Mouse (Mus musculus) intestine, embryonic 14.5 days (tissue): ENCODE data around the gene Gm27029. TPM values are rescaled to one million over a fixed set of nuclear protein-coding genes. Genes with fewer than 3 reads are reported as not detected.

Source experiments
- ATAC-seq: fragments of 200-750 bp; cut with Nextera tagmentation; replicated peaks from 2 replicates; pipeline ENCODE4 v1.8.0; 2017; ENCODE audit warnings: low read depth, moderate number of reproducible peaks, moderate TSS enrichment, moderate library complexity; ENCODE audit not compliant: low FRiP score, low TSS enrichment
- DNase-seq: peaks from one replicate; pipeline ENCODE4 v3.0.0-alpha.2; 2018; ENCODE audit warnings: low spot score
- H3K27ac ChIP-seq: fragments of 300-500 bp; sonication (generic); 2 replicates; pipeline ENCODE4 v1.5.1; 2014; ENCODE audit warnings: low read depth, mild to moderate bottlenecking, control low read depth
- H3K27me3 ChIP-seq: fragments of 300-500 bp; sonication (generic); replicated peaks from 2 replicates; pipeline ENCODE4 v1.6.1; 2014; ENCODE audit warnings: low read length, control low read depth; ENCODE audit not compliant: control insufficient read depth, insufficient read depth
- H3K36me3 ChIP-seq: fragments of 300-500 bp; sonication (generic); 2 replicates; pipeline ENCODE4 v1.6.1; 2014; ENCODE audit warnings: low read length, control low read depth; ENCODE audit not compliant: control insufficient read depth, insufficient read depth
- H3K4me1 ChIP-seq: fragments of 300-500 bp; sonication (generic); replicated peaks from 2 replicates; pipeline ENCODE4 v1.6.1; 2014; ENCODE audit warnings: low read length, control low read depth, mixed read lengths; ENCODE audit not compliant: control insufficient read depth, insufficient read depth
- H3K4me2 ChIP-seq: fragments of 300-500 bp; sonication (generic); 2 replicates; pipeline ENCODE4 v1.6.1; 2014; ENCODE audit warnings: low read length
- H3K4me3 ChIP-seq: fragments of 300-500 bp; sonication (generic); 2 replicates; pipeline ENCODE4 v1.5.1; 2014; ENCODE audit warnings: low read depth, low read length, control low read depth, mixed read lengths
- H3K9ac ChIP-seq: fragments of 300-500 bp; sonication (generic); 2 replicates; pipeline ENCODE4 v1.6.1; 2014; ENCODE audit warnings: mild to moderate bottlenecking, low read length
- H3K9me3 ChIP-seq: fragments of 300-500 bp; sonication (generic); 2 replicates; pipeline ENCODE4 v1.6.1; 2016; ENCODE audit warnings: low read length, control low read depth; ENCODE audit not compliant: control insufficient read depth
- whole genome bisulfite sequencing: fragments of 180-500 bp; shearing (Covaris S2); extraction: QIAGEN DNeasy Blood & Tissue Kit; methylation state at CpG from one replicate; pipeline ENCODE4 v1.1.7; 2014; 5-methylcytosine and 5-hydroxymethylcytosine counted together
- microRNA-seq: library from miRNA; unstranded; fragments of <30 nt; microRNA quantifications from one replicate; pipeline ENCODE4, GENCODE M21; 2016
- polyA plus RNA-seq: library from polyadenylated mRNA; unstranded; fragments of >200 nt; fragmentation: Nextera tagmentation; extraction: Ambion mirVana; gene quantifications from 2 replicates; pipeline ENCODE4 v1.2.1, GENCODE M21; 2014

Gm27029 gene
- polyA plus RNA-seq, 1 experiment from 2014 or later = 9.6 TPM

DNA sequence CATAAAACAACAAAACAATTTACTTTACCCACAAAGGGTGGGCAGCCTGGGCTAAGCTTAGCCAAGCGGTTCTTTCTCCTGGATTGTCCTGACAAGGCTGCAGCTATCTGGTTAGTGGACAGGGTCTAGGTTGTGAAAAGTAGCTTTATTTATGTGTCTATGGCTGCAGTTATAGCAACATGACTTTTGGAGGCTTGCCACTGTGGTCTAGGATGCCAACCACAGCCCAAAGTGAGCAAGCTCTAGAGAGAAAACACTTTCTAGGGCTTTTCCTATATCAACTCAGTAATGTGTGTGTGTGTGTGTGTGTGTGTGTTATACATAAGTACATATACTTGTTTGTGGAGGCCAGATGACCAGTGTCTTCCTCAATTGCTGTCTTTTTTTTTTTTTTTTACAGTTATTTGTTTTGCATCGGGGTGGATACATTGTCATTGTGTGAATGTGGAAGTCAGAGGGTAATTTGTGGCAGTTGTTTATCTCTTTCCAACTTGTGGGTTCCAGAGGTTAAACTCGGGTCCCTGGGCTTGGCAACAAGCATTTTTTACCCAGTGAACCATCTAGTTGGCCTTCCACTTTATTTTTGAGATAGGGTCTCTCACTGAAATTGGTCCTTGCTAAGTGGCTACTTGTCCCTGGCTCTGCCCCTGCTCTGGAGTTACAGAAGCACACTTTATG, 67.0 kb downstream of the Gm27029 start:
- Histone ChIP-seq H3K4me3 (no peak overlapping the region), H3K4me2 (no peak overlapping the region), H3K9ac (no peak overlapping the region), H3K27me3 (no peaks in the 10 kb centered on the region), H3K27ac (no peak overlapping the region), H3K9me3 (no peaks in the 10 kb centered on the region), H3K36me3 (no peaks in the 10 kb centered on the region), H3K4me1 (0 out of 2 replicates have a peak, but pooled peaks cover 4% of the 10 kb centered on the region)
- ATAC-seq (no peak), DNase-seq (no peak)
- 74% methylated on average over 3 of the region's 3 CpGs for WGBS

Small RNAs within 50 kb of the gene (microRNA-seq; reads per million reads assigned to microRNA genes)
- gene Mir6929 = 0.59 reads per million

Other genes with a start within 250 kb of the Gm27029 start
- gene Ccr10, start 249.4 kb downstream of the Gm27029 start, polyA plus RNA-seq = 0.23 TPM in 1 of 2 replicates, not detected in the other
- 20.2 and 21.8 TPM in 2 replicates for gene Ezh1, start 198.3 kb downstream of the Gm27029 start, polyA plus RNA-seq
- gene Ramp2, start 178.8 kb downstream of the Gm27029 start, polyA plus RNA-seq = 113 and 122 TPM in 2 replicates
- 143 and 150 TPM in 2 replicates for gene Vps25, start 171.1 kb downstream of the Gm27029 start, polyA plus RNA-seq
- gene Wnk4, start 164.2 kb downstream of the Gm27029 start, polyA plus RNA-seq = 12.6 and 14.4 TPM in 2 replicates
- 1.1 TPM in 2 replicates for gene Cntd1, start 145.8 kb downstream of the Gm27029 start, polyA plus RNA-seq
- gene Coa3, start 145.7 kb downstream of the Gm27029 start, polyA plus RNA-seq = 260 and 265 TPM in 2 replicates
- 141 and 155 TPM in 2 replicates for gene Becn1, start 122.5 kb downstream of the Gm27029 start, polyA plus RNA-seq
- gene Psme3, start 108.6 kb downstream of the Gm27029 start, polyA plus RNA-seq = 112 and 118 TPM in 2 replicates
- 1.4 and 1.8 TPM in 2 replicates for gene Aoc2, start 99.7 kb downstream of the Gm27029 start, polyA plus RNA-seq
- gene Aoc3, start 94.2 kb downstream of the Gm27029 start, polyA plus RNA-seq = 1.9 and 2.3 TPM in 2 replicates
- gene G6pc, start 57.2 kb downstream of the Gm27029 start, polyA plus RNA-seq = not detected in 2 replicates
- 78.9 and 80.2 TPM in 2 replicates for gene Aarsd1, start 7.2 kb downstream of the Gm27029 start, polyA plus RNA-seq
- 13.5 and 14.5 TPM in 2 replicates for gene Rundc1, start 289 bp upstream of the Gm27029 start, polyA plus RNA-seq
- 16.3 and 17.9 TPM in 2 replicates for gene Ptges3l, start 537 bp upstream of the Gm27029 start, polyA plus RNA-seq
- gene Rpl27, start 17.5 kb upstream of the Gm27029 start, polyA plus RNA-seq = 412 and 439 TPM in 2 replicates
- gene Ifi35, start 23.6 kb upstream of the Gm27029 start, polyA plus RNA-seq = 16.9 and 18.3 TPM in 2 replicates
- 15.9 and 16.7 TPM in 2 replicates for gene Rnd2, start 40.2 kb upstream of the Gm27029 start, polyA plus RNA-seq
- gene Vat1, start 41.4 kb upstream of the Gm27029 start, polyA plus RNA-seq = 50.7 and 60.0 TPM in 2 replicates
- 13.3 and 17.1 TPM in 2 replicates for gene Brca1, start 127.2 kb upstream of the Gm27029 start, polyA plus RNA-seq
- gene Nbr1, start 127.4 kb upstream of the Gm27029 start, polyA plus RNA-seq = 50.9 and 60.9 TPM in 2 replicates
- gene Tmem106a, start 157.4 kb upstream of the Gm27029 start, polyA plus RNA-seq = 7.6 and 8.9 TPM in 2 replicates
- gene Gm11634, start 174.5 kb upstream of the Gm27029 start, polyA plus RNA-seq = not detected in 2 replicates
- 30.8 and 44.8 TPM in 2 replicates for gene Rdm1, start 202.4 kb upstream of the Gm27029 start, polyA plus RNA-seq
- 7.8 and 8.3 TPM in 2 replicates for gene Arl4d, start 240.7 kb upstream of the Gm27029 start, polyA plus RNA-seq